Mouse (Mus musculus) heart, embryonic 14.5 days (tissue): ENCODE measurements around the gene Bad. TPM values are rescaled to one million over a fixed set of nuclear protein-coding genes. Genes with fewer than 3 reads are reported as not detected.
A peak's percentile ranks its signal among the peaks of the same experiment; 100 is the strongest.

ENCODE experiments used
- ATAC-seq: fragments of 200-750 bp; cut with Nextera tagmentation; 2 replicates; pipeline ENCODE4 v1.8.0; 2017; ENCODE audit warnings: low read depth, moderate TSS enrichment; ENCODE audit not compliant: insufficient number of reproducible peaks, insufficient read depth, low FRiP score
- H3K27ac ChIP-seq, 2 experiments: fragments of 200-500 bp in 1 of 2; fragments of 300-500 bp in 1 of 2; sonication (generic) in 1 of 2; replicated peaks in 1 of 2; 2 replicates each; pipeline ENCODE4 v1.5.1; 2012 to 2014; ENCODE audit warnings: low read depth in 2 of 2, low read length in 2 of 2, control low read depth in 1 of 2, mild to moderate bottlenecking in 1 of 2, mixed read lengths in 1 of 2; ENCODE audit not compliant: control insufficient read depth in 1 of 2, insufficient read depth in 1 of 2
- H3K27me3 ChIP-seq: fragments of 300-500 bp; sonication (generic); 2 replicates; pipeline ENCODE4 v1.6.1; 2014; ENCODE audit warnings: mild to moderate bottlenecking, low read length, control low read depth; ENCODE audit not compliant: control insufficient read depth, insufficient read depth
- H3K36me3 ChIP-seq: fragments of 300-500 bp; sonication (generic); 2 replicates; pipeline ENCODE4 v1.6.1; 2014; ENCODE audit warnings: mild to moderate bottlenecking, control low read depth, low read length, mixed read lengths; ENCODE audit not compliant: control insufficient read depth, insufficient read depth
- H3K4me1 ChIP-seq, 2 experiments: fragments of 200-500 bp in 1 of 2; fragments of 300-500 bp in 1 of 2; sonication (generic) in 1 of 2; 2 replicates each; pipeline ENCODE4 v1.6.1; 2012 to 2014; ENCODE audit warnings: low read length in 2 of 2, control low read depth in 1 of 2, mixed read lengths in 1 of 2; ENCODE audit not compliant: control insufficient read depth in 2 of 2, insufficient read depth in 2 of 2
- H3K4me2 ChIP-seq: fragments of 300-500 bp; sonication (generic); 2 replicates; pipeline ENCODE4 v1.6.1; 2014; ENCODE audit warnings: mild to moderate bottlenecking, low read length
- H3K4me3 ChIP-seq, 2 experiments: fragments of 200-500 bp in 1 of 2; fragments of 300-500 bp in 1 of 2; sonication (generic) in 1 of 2; 2 replicates each; pipeline ENCODE4 v1.5.1; 2012 to 2014; ENCODE audit warnings: low read length in 2 of 2, mild to moderate bottlenecking in 2 of 2, control low read depth in 1 of 2, low read depth in 1 of 2, moderate library complexity in 1 of 2; ENCODE audit not compliant: control insufficient read depth in 1 of 2, insufficient read depth in 1 of 2
- H3K9ac ChIP-seq: fragments of 300-500 bp; sonication (generic); 2 replicates; pipeline ENCODE4 v1.6.1; 2014; ENCODE audit warnings: mild to moderate bottlenecking, low read length
- H3K9me3 ChIP-seq: fragments of 300-500 bp; sonication (generic); 2 replicates; pipeline ENCODE4 v1.6.1; 2016; ENCODE audit warnings: low read length, control low read depth; ENCODE audit not compliant: control insufficient read depth
- WGBS: fragments of 180-500 bp; shearing (Covaris S2); extraction: QIAGEN DNeasy Blood & Tissue Kit; methylation state at CpG from one replicate; pipeline ENCODE4 v1.1.7; 2014; 5-methylcytosine and 5-hydroxymethylcytosine counted together
- polyA plus RNA-seq: library from polyadenylated mRNA; unstranded; fragments of >200 nt; fragmentation: Nextera tagmentation; extraction: Ambion mirVana; gene quantifications from 2 replicates; pipeline ENCODE4 v1.2.1, GENCODE M21; 2014

Bad gene
- polyA plus RNA-seq, 1 experiment from 2014 or later: 58.0 TPM

DNA sequence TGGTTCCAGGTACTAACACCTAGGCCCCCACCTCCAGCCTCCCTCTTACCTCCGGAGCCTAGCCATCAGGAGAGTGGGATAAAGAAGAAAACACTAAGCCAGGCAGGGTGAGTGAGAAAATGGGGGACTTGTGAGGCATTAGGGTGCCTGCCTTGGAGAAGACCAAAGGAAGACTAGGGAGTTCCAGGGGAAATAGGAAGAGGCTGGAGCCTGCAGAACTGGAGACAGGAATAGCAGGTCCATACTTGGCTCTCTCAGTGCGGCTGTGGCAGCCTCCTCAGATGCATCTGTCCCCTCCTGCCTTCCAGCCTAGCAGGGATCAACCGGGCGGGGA is 8.6 kb upstream of the Bad start:
- 0 out of 2 replicates have a peak, but pooled peaks cover 4% of the 10 kb centered on the region for H3K36me3 ChIP-seq
- H3K27ac ChIP-seq: no peak overlapping the region
- peak overlapping the region in 1 of 2 experiments; percentile 48; a peak in 1 of 4 replicates for H3K4me3 ChIP-seq
- no peak for ATAC-seq
- 32% methylated on average over 4 of the region's 4 CpGs for WGBS
- H3K27me3 ChIP-seq: peaks cover 76% of the 10 kb centered on the region
- 0 out of 2 replicates have a peak overlapping the region, but pooled peaks have one; percentile 64 for H3K9ac ChIP-seq
- H3K4me1 ChIP-seq: peaks cover 0 to 12% of the 10 kb centered on the region in 2 experiments; a peak in 3 of 4 replicates
- no peaks in the 10 kb centered on the region for H3K9me3 ChIP-seq
- H3K4me2 ChIP-seq: peak overlapping the region; percentile 95

DNA sequence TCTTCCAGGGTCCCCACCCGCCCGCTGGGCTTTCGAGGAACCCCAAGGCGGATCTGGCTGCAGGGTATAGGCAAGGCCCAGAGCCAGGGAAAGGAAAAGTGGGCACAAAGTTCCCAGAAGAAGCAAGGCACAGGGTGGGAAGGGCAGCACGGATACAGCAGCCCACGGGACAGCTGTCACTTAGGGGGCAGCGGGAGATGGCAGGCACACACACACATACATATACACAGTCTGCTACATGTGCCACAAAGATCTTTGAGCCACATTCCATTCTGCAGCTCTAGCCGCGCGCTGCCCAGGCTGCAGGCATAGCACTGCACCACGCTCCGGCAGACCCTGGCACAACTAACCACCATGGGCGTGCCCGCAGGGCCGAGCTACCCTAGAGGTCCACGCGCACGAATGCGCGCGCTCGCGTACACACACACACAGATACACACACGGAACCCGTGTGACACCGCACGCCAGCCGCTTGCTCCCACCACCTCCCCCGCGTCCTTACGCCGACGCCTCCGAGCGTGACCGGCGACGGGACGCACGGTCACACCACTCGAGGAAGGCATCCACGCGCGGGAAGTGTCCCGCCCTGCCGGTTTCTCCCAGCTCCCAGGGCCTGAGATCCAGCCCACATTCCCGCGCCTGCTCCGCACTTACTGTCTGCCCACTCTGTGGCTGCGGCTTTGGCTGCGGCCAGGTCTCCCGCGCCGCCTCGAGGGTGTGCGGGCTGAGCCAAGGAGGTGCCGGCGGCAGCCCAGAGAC is 8.0 kb upstream of the Bad start:
- peak overlapping the region; percentile 64 for H3K9ac ChIP-seq
- H3K27ac ChIP-seq: no peak overlapping the region
- ATAC-seq: no peak
- no peaks in the 10 kb centered on the region for H3K9me3 ChIP-seq
- peak overlapping the region; percentile 95 for H3K4me2 ChIP-seq
- H3K36me3 ChIP-seq: 0 out of 2 replicates have a peak, but pooled peaks cover 6% of the 10 kb centered on the region
- H3K4me1 ChIP-seq: peaks cover 0 to 12% of the 10 kb centered on the region in 2 experiments; a peak in 3 of 4 replicates
- peaks cover 71% of the 10 kb centered on the region for H3K27me3 ChIP-seq
- H3K4me3 ChIP-seq: peak overlapping the region; percentile 38 to 48
- WGBS: 5% methylated on average over 58 of the region's 58 CpGs

DNA sequence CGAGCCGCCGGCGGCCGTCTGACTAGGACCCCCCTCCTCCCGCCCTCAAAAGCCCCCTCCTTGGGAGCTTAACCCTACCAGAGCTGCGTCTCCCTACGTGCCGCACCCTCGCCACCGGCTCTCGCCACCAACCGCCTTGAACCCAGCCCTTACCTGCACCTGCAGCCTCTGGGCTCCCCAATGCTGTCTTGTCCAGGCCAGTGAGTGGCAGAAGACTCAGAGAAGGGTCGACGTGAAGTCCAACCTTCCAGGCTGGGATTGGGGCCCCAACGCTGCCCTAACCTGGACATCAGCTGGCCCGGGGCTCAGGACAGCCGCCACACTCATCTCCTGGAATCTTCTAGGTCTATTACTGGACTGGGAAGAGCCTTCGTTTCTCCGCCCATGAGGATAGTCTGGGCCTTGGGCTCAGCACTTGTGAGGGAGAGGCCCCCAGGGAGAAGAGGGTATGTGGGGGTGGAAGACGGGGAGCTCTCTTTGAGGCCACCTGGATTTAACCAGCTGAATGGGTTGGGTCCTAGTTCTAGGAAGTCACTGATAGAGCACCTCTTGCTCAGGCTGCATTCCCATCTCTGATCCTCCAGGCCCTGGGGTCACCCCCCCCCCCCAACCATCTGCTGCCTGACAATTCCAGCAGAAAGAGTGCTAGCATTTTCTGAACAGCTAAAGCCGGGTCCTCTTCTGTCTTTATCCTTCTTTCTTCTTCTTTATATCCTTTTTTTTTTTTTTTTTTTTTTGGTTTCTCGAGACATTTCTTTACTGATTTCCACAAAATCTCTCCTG is 7.3 kb upstream of the Bad start, which contains the start of gene Kcnk4:
Gene Kcnk4 (minus strand): TSS at position 321 of the 783 bp plus-strand sequence.
- no peak for ATAC-seq
- 8% methylated on average over 23 of the region's 23 CpGs for WGBS
- H3K36me3 ChIP-seq: 0 out of 2 replicates have a peak, but pooled peaks cover 6% of the 10 kb centered on the region

DNA sequence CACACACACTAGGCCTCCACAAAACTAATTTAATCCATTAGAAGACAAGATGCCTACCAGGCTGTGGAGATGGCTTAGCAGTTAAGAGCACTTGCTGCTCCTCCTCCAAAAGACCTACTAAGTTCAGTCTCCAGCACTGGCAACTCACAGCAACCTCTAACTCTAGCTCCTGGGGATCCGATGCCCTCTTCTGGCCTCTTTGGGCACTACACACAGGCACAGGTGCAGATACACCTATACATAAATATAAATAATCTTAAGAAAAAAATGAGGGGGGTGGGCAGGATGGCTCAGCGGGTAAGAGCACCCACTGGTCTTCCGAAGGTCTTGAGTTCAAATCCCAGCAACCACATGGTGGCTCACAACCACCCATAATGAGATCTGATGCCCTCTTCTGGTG is 5.4 kb upstream of the Bad start:
- Histone ChIP-seq H3K9me3 (no peaks in the 10 kb centered on the region), H3K27me3 (peaks cover 51% of the 10 kb centered on the region), H3K36me3 (0 out of 2 replicates have a peak, but pooled peaks cover 6% of the 10 kb centered on the region), H3K9ac (no peak overlapping the region), H3K27ac (no peak overlapping the region), H3K4me1 (peaks cover 8 to 22% of the 10 kb centered on the region in 2 experiments), H3K4me3 (no peak overlapping the region), H3K4me2 (no peak overlapping the region)
- WGBS: 16% methylated on average over 3 of the region's 3 CpGs
- no peak for ATAC-seq

More for the DNA sequence above, 7.3 kb upstream of the Bad start, which contains the start of gene Kcnk4:
- peak within 1 kb of the TSS; percentile 95 for H3K4me2 ChIP-seq
- H3K27me3 ChIP-seq: peaks cover 64% of the 10 kb centered on the region
- H3K9me3 ChIP-seq: no peaks in the 10 kb centered on the region
- H3K27ac ChIP-seq: no peak within 1 kb of the TSS
- H3K4me3 ChIP-seq: peak within 1 kb of the TSS; percentile 38 to 48
- peaks cover 0 to 12% of the 10 kb centered on the region in 2 experiments; a peak in 3 of 4 replicates for H3K4me1 ChIP-seq
- H3K9ac ChIP-seq: peak within 1 kb of the TSS; percentile 64

DNA sequence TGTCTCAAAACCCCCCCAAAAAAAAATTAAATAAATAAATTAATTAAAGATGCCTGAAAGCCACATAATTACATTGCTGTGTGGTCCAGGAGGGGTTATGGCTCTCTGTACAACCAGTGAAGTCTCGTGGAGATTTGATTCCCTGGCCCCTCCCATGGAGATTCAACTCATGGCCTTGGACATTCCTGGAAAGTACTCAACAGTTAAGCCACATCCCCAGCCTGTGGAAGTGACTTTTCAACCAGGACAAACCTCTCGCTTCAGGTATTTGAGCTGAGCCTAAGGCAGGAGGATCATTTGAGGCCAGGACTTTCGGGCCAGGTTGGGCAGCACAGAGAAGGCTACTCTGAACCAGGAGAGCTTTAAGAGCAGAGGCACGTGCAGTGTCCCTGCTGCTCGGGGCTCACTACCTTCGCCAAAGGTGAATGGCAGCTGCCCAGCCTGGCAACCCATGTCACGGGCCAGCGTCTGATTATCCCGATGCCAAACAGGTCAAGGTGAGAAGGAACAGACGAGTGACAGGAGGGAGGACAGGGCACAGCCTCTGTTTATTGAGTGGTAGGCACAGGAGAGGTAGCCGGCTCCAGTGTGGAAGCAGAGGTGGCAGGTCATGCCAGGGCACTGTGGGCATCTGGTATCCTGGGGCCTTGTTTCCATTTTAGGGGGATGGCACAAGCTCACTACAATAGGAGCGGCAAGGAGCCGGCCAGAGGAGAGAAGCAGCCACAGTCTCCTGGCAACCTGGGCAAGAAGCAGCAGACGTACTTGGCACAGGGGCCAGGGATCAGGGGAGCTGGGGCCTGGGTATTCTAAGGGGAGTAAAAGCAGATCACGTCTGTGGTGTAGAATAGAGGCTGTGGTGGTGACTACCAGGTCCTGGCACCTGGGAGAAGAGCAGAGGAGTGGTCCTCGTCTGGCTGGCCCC is 3.9 kb upstream of the Bad start:
- Histone ChIP-seq H3K9ac (0 out of 2 replicates have a peak overlapping the region, but pooled peaks have one; percentile 2), H3K27me3 (peaks cover 36% of the 10 kb centered on the region)

DNA sequence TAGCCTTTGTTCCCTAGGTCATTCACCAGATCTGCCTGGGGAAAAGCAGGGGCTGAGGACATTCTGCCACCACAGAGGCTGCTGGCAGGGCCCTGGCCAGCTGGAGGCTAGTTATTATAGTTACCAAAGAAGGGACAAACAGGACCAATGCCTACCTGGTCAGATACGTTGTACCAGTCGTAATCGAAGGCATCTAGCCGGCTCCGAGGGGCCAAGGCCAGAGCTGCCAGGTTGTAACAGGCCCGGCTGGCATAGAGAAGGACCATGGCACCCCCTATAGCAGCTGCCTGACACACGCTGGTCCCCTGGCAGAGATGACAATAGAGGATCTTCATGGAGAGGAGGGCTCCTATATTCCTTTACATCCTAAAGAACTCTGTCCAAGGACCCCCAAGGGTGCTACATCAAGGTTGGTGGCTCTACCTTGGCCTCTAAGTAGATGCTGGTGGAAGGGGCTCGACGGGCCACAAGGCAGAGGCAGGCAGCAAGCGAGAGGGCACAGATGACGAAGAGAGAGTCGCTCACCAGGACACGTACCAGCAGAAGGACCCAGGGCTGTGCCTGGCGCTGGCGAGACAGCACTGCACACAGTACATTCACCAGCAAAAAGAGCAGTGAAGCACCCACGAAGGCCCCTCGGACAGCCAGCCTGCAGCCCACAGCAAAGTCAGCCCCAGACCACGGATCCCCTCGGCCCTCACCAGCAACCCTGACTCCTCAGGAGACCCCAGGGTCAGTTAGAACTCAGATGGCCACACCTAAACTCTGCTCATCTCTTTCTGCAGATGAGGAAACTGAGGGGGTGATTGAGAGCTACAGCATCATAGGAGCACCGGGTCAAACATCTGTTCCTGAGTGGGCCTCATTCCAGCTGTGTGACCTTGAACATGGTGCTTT is 2.3 kb upstream of the Bad start:
- Histone ChIP-seq H3K9me3 (no peaks in the 10 kb centered on the region), H3K4me2 (no peak overlapping the region)

More for the DNA sequence above, 3.9 kb upstream of the Bad start:
- H3K9me3 ChIP-seq: no peaks in the 10 kb centered on the region
- no peak overlapping the region for H3K4me3 ChIP-seq
- 0 out of 2 replicates have a peak, but pooled peaks cover 6% of the 10 kb centered on the region for H3K36me3 ChIP-seq
- ATAC-seq: no peak
- no peak overlapping the region for H3K4me2 ChIP-seq
- H3K4me1 ChIP-seq: peaks cover 9 to 25% of the 10 kb centered on the region in 2 experiments
- H3K27ac ChIP-seq: no peak overlapping the region
- 77% methylated on average over 16 of the region's 16 CpGs for WGBS

More for the DNA sequence above, 2.3 kb upstream of the Bad start:
- Histone ChIP-seq H3K4me1 (peaks cover 10 to 18% of the 10 kb centered on the region in 2 experiments), H3K9ac (no peak overlapping the region), H3K27me3 (peaks cover 21% of the 10 kb centered on the region), H3K36me3 (peaks cover 11% of the 10 kb centered on the region; the same call in 1 of the 2 replicates), H3K4me3 (no peak overlapping the region), H3K27ac (no peak overlapping the region)
- ATAC-seq: no peak
- WGBS: 84% methylated on average over 20 of the region's 20 CpGs
